Mouse (Mus musculus) limb, embryonic 15.5 days (tissue): ENCODE data around the gene Cdkl3. TPM values are rescaled to one million over a fixed set of nuclear protein-coding genes. Genes with fewer than 3 reads are reported as not detected.

Experiments
- ATAC-seq: fragments of 200-750 bp; cut with Nextera tagmentation; 2 replicates; pipeline ENCODE4 v1.8.0; 2017; ENCODE audit warnings: low read depth, moderate TSS enrichment; ENCODE audit not compliant: insufficient number of reproducible peaks, low FRiP score, low TSS enrichment
- H3K27ac ChIP-seq: fragments of 300-500 bp; sonication (generic); 2 replicates; pipeline ENCODE4 v1.5.1; 2015; ENCODE audit warnings: moderate library complexity, mild to moderate bottlenecking, inconsistent platforms
- H3K27me3 ChIP-seq: fragments of 300-500 bp; sonication (generic); 2 replicates; pipeline ENCODE4 v1.6.1; 2015; ENCODE audit warnings: inconsistent platforms
- H3K36me3 ChIP-seq: fragments of 300-500 bp; sonication (generic); 2 replicates; pipeline ENCODE4 v1.6.1; 2015; ENCODE audit warnings: inconsistent platforms
- H3K4me1 ChIP-seq: fragments of 300-500 bp; sonication (generic); 2 replicates; pipeline ENCODE4 v1.6.1; 2015; ENCODE audit warnings: inconsistent platforms
- H3K4me2 ChIP-seq: fragments of 300-500 bp; sonication (generic); 2 replicates; pipeline ENCODE4 v1.6.1; 2015; ENCODE audit warnings: mild to moderate bottlenecking, inconsistent platforms
- H3K4me3 ChIP-seq: fragments of 300-500 bp; sonication (generic); 2 replicates; pipeline ENCODE4 v1.5.1; 2015; ENCODE audit warnings: mild to moderate bottlenecking, inconsistent platforms
- H3K9ac ChIP-seq: fragments of 300-500 bp; sonication (generic); 2 replicates; pipeline ENCODE4 v1.6.1; 2015; ENCODE audit warnings: inconsistent platforms
- H3K9me3 ChIP-seq: fragments of 300-500 bp; sonication (generic); 2 replicates; pipeline ENCODE4 v1.6.1; 2016; ENCODE audit warnings: inconsistent platforms
- WGBS: fragments of 180-500 bp; shearing (Covaris S2); methylation state at CpG from one replicate; pipeline ENCODE4 v1.1.7; 2015; 5-methylcytosine and 5-hydroxymethylcytosine counted together
- polyA plus RNA-seq: library from polyadenylated mRNA; unstranded; fragments of >200 nt; fragmentation: Nextera tagmentation; extraction: Ambion mirVana; gene quantifications from 2 replicates; pipeline ENCODE4 v1.2.1, GENCODE M21; 2015

Gene Cdkl3
- polyA plus RNA-seq, 1 experiment from 2014 or later: 10.2 TPM

- Histone ChIP-seq H3K4me1 (no peaks in the 10 kb centered on the region), H3K27ac (no peak overlapping the region), H3K9me3 (no peaks in the 10 kb centered on the region), H3K36me3 (no peaks in the 10 kb centered on the region), H3K9ac (no peak overlapping the region), H3K4me2 (no peak overlapping the region), H3K4me3 (no peak overlapping the region), H3K27me3 (no peaks in the 10 kb centered on the region)
- 50% methylated on average over 3 of the region's 3 CpGs for WGBS
- no peak for ATAC-seq
Observed at GRCm38 (mm10) chr11:52064398-52064797, 60.4 kb downstream of the Cdkl3 start.

- H3K4me2 ChIP-seq: no peak overlapping the region
- H3K9ac ChIP-seq: no peak overlapping the region
- no peaks in the 10 kb centered on the region for H3K4me1 ChIP-seq
- no peaks in the 10 kb centered on the region for H3K27me3 ChIP-seq
- H3K27ac ChIP-seq: no peak overlapping the region
- H3K4me3 ChIP-seq: no peak overlapping the region
- no peaks in the 10 kb centered on the region for H3K36me3 ChIP-seq
- no peaks in the 10 kb centered on the region for H3K9me3 ChIP-seq
- no peak for ATAC-seq
- WGBS: 9% methylated on average over 5 of the region's 5 CpGs
Observed at GRCm38 (mm10) chr11:52065841-52066240, 61.8 kb downstream of the Cdkl3 start.

GRCm38 (mm10) chr11:52071768-52072167, 67.7 kb downstream of the Cdkl3 start:
- no peak overlapping the region for H3K9ac ChIP-seq
- no peaks in the 10 kb centered on the region for H3K36me3 ChIP-seq
- 50% methylated on average over 10 of the region's 10 CpGs for WGBS
- ATAC-seq: no peak
- no peaks in the 10 kb centered on the region for H3K27me3 ChIP-seq
- no peak overlapping the region for H3K4me2 ChIP-seq
- no peaks in the 10 kb centered on the region for H3K9me3 ChIP-seq
- H3K4me1 ChIP-seq: peaks cover 7% of the 10 kb centered on the region; the same call in 1 of the 2 replicates
- no peak overlapping the region for H3K4me3 ChIP-seq
- no peak overlapping the region for H3K27ac ChIP-seq

GRCm38 (mm10) chr11:52073528-52074170, 69.6 kb downstream of the Cdkl3 start:
- WGBS: 69% methylated on average over 8 of the region's 8 CpGs
- no peaks in the 10 kb centered on the region for H3K9me3 ChIP-seq

GRCm38 (mm10) chr11:52074626-52075470, 70.8 kb downstream of the Cdkl3 start:
- no peak overlapping the region for H3K27ac ChIP-seq

More at GRCm38 (mm10) chr11:52073528-52074170, 69.6 kb downstream of the Cdkl3 start:
- H3K4me2 ChIP-seq: no peak overlapping the region
- H3K9ac ChIP-seq: no peak overlapping the region
- H3K4me3 ChIP-seq: no peak overlapping the region
- no peak for ATAC-seq
- H3K27me3 ChIP-seq: no peaks in the 10 kb centered on the region
- H3K4me1 ChIP-seq: peaks cover 7% of the 10 kb centered on the region; the same call in 1 of the 2 replicates
- no peak overlapping the region for H3K27ac ChIP-seq
- H3K36me3 ChIP-seq: no peaks in the 10 kb centered on the region

GRCm38 (mm10) chr11:52075794-52076633, 72.0 kb downstream of the Cdkl3 start:
- Histone ChIP-seq H3K27ac (peak overlapping the region; percentile 44), H3K4me3 (no peak overlapping the region), H3K27me3 (no peaks in the 10 kb centered on the region), H3K4me1 (peaks cover 7% of the 10 kb centered on the region; the same call in 1 of the 2 replicates), H3K4me2 (no peak overlapping the region), H3K36me3 (no peaks in the 10 kb centered on the region), H3K9ac (no peak overlapping the region), H3K9me3 (no peaks in the 10 kb centered on the region)
- no peak for ATAC-seq
- 38% methylated on average over 19 of the region's 19 CpGs for WGBS

More at GRCm38 (mm10) chr11:52074626-52075470, 70.8 kb downstream of the Cdkl3 start:
- H3K36me3 ChIP-seq: no peaks in the 10 kb centered on the region
- WGBS: 66% methylated on average over 14 of the region's 14 CpGs
- H3K9ac ChIP-seq: no peak overlapping the region
- peaks cover 7% of the 10 kb centered on the region; the same call in 1 of the 2 replicates for H3K4me1 ChIP-seq
- no peak overlapping the region for H3K4me3 ChIP-seq
- H3K4me2 ChIP-seq: no peak overlapping the region
- H3K9me3 ChIP-seq: no peaks in the 10 kb centered on the region
- no peak for ATAC-seq
- no peaks in the 10 kb centered on the region for H3K27me3 ChIP-seq

- Histone ChIP-seq H3K36me3 (no peaks in the 10 kb centered on the region), H3K4me1 (peaks cover 7% of the 10 kb centered on the region; the same call in 1 of the 2 replicates), H3K4me2 (no peak overlapping the region), H3K9ac (no peak overlapping the region), H3K9me3 (no peaks in the 10 kb centered on the region), H3K4me3 (no peak overlapping the region), H3K27me3 (no peaks in the 10 kb centered on the region), H3K27ac (no peak overlapping the region)
- ATAC-seq: no peak
- WGBS: 75% methylated on average over 6 of the region's 6 CpGs
Observed at GRCm38 (mm10) chr11:52076742-52077352, 72.8 kb downstream of the Cdkl3 start.

- ATAC-seq: no peak
- Histone ChIP-seq H3K9me3 (no peaks in the 10 kb centered on the region), H3K27ac (no peak overlapping the region), H3K27me3 (no peaks in the 10 kb centered on the region), H3K4me2 (no peak overlapping the region), H3K36me3 (no peaks in the 10 kb centered on the region), H3K9ac (no peak overlapping the region), H3K4me1 (peaks cover 7% of the 10 kb centered on the region; the same call in 1 of the 2 replicates), H3K4me3 (no peak overlapping the region)
- 65% methylated on average over 4 of the region's 4 CpGs for WGBS
Observed at GRCm38 (mm10) chr11:52077939-52078338, 73.9 kb downstream of the Cdkl3 start.

- Histone ChIP-seq H3K36me3 (no peaks in the 10 kb centered on the region), H3K9ac (no peak overlapping the region), H3K4me3 (no peak overlapping the region), H3K4me1 (peaks cover 7% of the 10 kb centered on the region; the same call in 1 of the 2 replicates), H3K27me3 (no peaks in the 10 kb centered on the region), H3K9me3 (no peaks in the 10 kb centered on the region), H3K27ac (no peak overlapping the region), H3K4me2 (no peak overlapping the region)
- ATAC-seq: no peak
- WGBS: 30% methylated on average over 5 of the region's 5 CpGs
Observed at GRCm38 (mm10) chr11:52079978-52080377, 76.0 kb downstream of the Cdkl3 start.

- Histone ChIP-seq H3K27ac (no peak overlapping the region), H3K36me3 (no peaks in the 10 kb centered on the region), H3K4me1 (peaks cover 7% of the 10 kb centered on the region; the same call in 1 of the 2 replicates), H3K27me3 (no peaks in the 10 kb centered on the region), H3K9ac (0 out of 2 replicates have a peak overlapping the region, but pooled peaks have one; percentile 17), H3K4me2 (no peak overlapping the region), H3K4me3 (no peak overlapping the region), H3K9me3 (no peaks in the 10 kb centered on the region)
- no peak for ATAC-seq
- WGBS: 82% methylated on average over 2 of the region's 2 CpGs
Observed at GRCm38 (mm10) chr11:52080656-52081055, 76.6 kb downstream of the Cdkl3 start.

GRCm38 (mm10) chr11:52085857-52086203, 81.8 kb downstream of the Cdkl3 start:
- WGBS: 67% methylated on average over 4 of the region's 4 CpGs
- ATAC-seq: no peak
- peaks cover 19% of the 10 kb centered on the region for H3K4me1 ChIP-seq
- no peak overlapping the region for H3K4me3 ChIP-seq
- no peaks in the 10 kb centered on the region for H3K36me3 ChIP-seq
- H3K9ac ChIP-seq: no peak overlapping the region
- H3K27ac ChIP-seq: peak overlapping the region; percentile 69
- H3K27me3 ChIP-seq: no peaks in the 10 kb centered on the region
- no peaks in the 10 kb centered on the region for H3K9me3 ChIP-seq
- H3K4me2 ChIP-seq: no peak overlapping the region
